Mouse (Mus musculus) T-helper 1 cell (primary cell): ENCODE measurements around the gene Atp1a4.

Source experiments
- in situ Hi-C: fragments of 300-600 bp; cut with MboI, MseI; formaldehyde crosslinking; loops from one replicate; pipeline ENCODE4 v1.15.1; 2025; ENCODE audit warnings: high pct_unique_total_duplicates

The Atp1a4 gene

GRCm38 (mm10) chr1:172258314-172258713 lies at the start of gene Atp1a4:
Gene Atp1a4, minus strand, starts transcription at chr1:172258414.
- in situ Hi-C loops = no loop called here

- in situ Hi-C loops = no loop called here
These were observed 49.7 kb upstream of the Atp1a4 start for GRCm38 (mm10) chr1:172307936-172308335.

GRCm38 (mm10) chr1:172306885-172307284 lies 48.7 kb upstream of the Atp1a4 start:
- in situ Hi-C loops = no loop called here

GRCm38 (mm10) chr1:172306196-172306595 lies 48.0 kb upstream of the Atp1a4 start:
- in situ Hi-C loops = no loop called here

GRCm38 (mm10) chr1:172305635-172306034 lies 47.4 kb upstream of the Atp1a4 start:
- in situ Hi-C loops = no loop called here

GRCm38 (mm10) chr1:172305153-172305552 lies 46.9 kb upstream of the Atp1a4 start:
- in situ Hi-C loops = no loop called here

- in situ Hi-C loops = no loop called here
These were observed 46.2 kb upstream of the Atp1a4 start for GRCm38 (mm10) chr1:172304443-172304842.

GRCm38 (mm10) chr1:172302851-172303250 lies 44.6 kb upstream of the Atp1a4 start:
- in situ Hi-C loops = no loop called here

- in situ Hi-C loops = no loop called here
These were observed 44.1 kb upstream of the Atp1a4 start for GRCm38 (mm10) chr1:172302311-172302710.

GRCm38 (mm10) chr1:172301180-172301579 lies 43.0 kb upstream of the Atp1a4 start:
- in situ Hi-C loops = no loop called here

GRCm38 (mm10) chr1:172300247-172300646 lies 42.0 kb upstream of the Atp1a4 start:
- in situ Hi-C loops = no loop called here

GRCm38 (mm10) chr1:172299528-172299927 lies 41.3 kb upstream of the Atp1a4 start:
- in situ Hi-C loops = no loop called here

- in situ Hi-C loops = no loop called here
These were observed 39.7 kb upstream of the Atp1a4 start, which contains the start of gene Atp1a2 for GRCm38 (mm10) chr1:172297611-172298537. Gene Atp1a2, minus strand, starts transcription at chr1:172298064.

- in situ Hi-C loops = no loop called here
These were observed 38.7 kb upstream of the Atp1a4 start for GRCm38 (mm10) chr1:172296816-172297510.

- in situ Hi-C loops = no loop called here
These were observed 37.6 kb upstream of the Atp1a4 start for GRCm38 (mm10) chr1:172295751-172296197.

GRCm38 (mm10) chr1:172293449-172293848 lies 35.2 kb upstream of the Atp1a4 start:
- in situ Hi-C loops = no loop called here

GRCm38 (mm10) chr1:172292880-172293279 lies 34.7 kb upstream of the Atp1a4 start:
- in situ Hi-C loops = no loop called here

- in situ Hi-C loops = no loop called here
These were observed 31.4 kb upstream of the Atp1a4 start for GRCm38 (mm10) chr1:172289617-172289946.

GRCm38 (mm10) chr1:172288900-172289616 lies 30.8 kb upstream of the Atp1a4 start:
- in situ Hi-C loops = no loop called here

- in situ Hi-C loops = no loop called here
These were observed 28.5 kb upstream of the Atp1a4 start for GRCm38 (mm10) chr1:172286740-172287139.

- in situ Hi-C loops = no loop called here
These were observed 26.0 kb upstream of the Atp1a4 start for GRCm38 (mm10) chr1:172284221-172284620.

GRCm38 (mm10) chr1:172283073-172283472 lies 24.9 kb upstream of the Atp1a4 start:
- in situ Hi-C loops = no loop called here
